Mouse (Mus musculus) heart, adult 2 months (tissue): ENCODE measurements around the gene Fig4. TPM values are rescaled to one million over a fixed set of nuclear protein-coding genes. Genes with fewer than 3 reads are reported as not detected.

Experiments
- DNase-seq, 2 experiments: peaks; one replicate each; pipeline ENCODE4 v3.0.0; 2021
- H3K27ac ChIP-seq: fragments of 200-600 bp; 2 replicates; pipeline ENCODE4 v1.8.1; 2022
- H3K27me3 ChIP-seq: fragments of 200-500 bp; 2 replicates; pipeline ENCODE4 v1.6.1; 2012; ENCODE audit warnings: mild to moderate bottlenecking, low read length, inconsistent platforms, mixed read lengths; ENCODE audit not compliant: control insufficient read depth, insufficient read depth
- H3K36me3 ChIP-seq: fragments of 200-500 bp; 2 replicates; pipeline ENCODE4 v1.6.1; 2012; ENCODE audit warnings: low read length, inconsistent platforms; ENCODE audit not compliant: control insufficient read depth, insufficient read depth
- H3K4me1 ChIP-seq: fragments of 200-500 bp; 2 replicates; pipeline ENCODE4 v1.6.1; 2011; ENCODE audit warnings: low read length; ENCODE audit not compliant: control insufficient read depth, insufficient read depth
- H3K4me3 ChIP-seq: fragments of 200-600 bp; 2 replicates; pipeline ENCODE4 v1.8.1; 2022
- H3K79me2 ChIP-seq: fragments of 200-500 bp; replicated peaks from 2 replicates; pipeline ENCODE4 v1.6.1; 2012; ENCODE audit warnings: mild to moderate bottlenecking, inconsistent platforms, low read length, moderate library complexity, mixed read lengths; ENCODE audit not compliant: control insufficient read depth, insufficient read depth
- H3K9ac ChIP-seq: fragments of 200-500 bp; 2 replicates; pipeline ENCODE4 v1.6.1; 2012; ENCODE audit warnings: low read depth, mild to moderate bottlenecking, control low read depth, inconsistent platforms, low read length, mixed read lengths
- CTCF ChIP-seq: fragments of 200-600 bp; IDR thresholded peaks from 2 replicates; pipeline ENCODE4 v1.8.1; 2022; ENCODE audit warnings: antibody characterized with exemption, mild to moderate bottlenecking, moderate library complexity
- EP300 ChIP-seq: fragments of 200-500 bp; IDR thresholded peaks from 2 replicates; pipeline ENCODE4 v1.6.1; 2011; ENCODE audit warnings: low read depth, low read length, control low read depth; ENCODE audit not compliant: insufficient read depth
- POLR2A ChIP-seq: fragments of 200-500 bp; IDR thresholded peaks from 2 replicates; pipeline ENCODE4 v1.6.1; 2011; ENCODE audit warnings: mild to moderate bottlenecking, low read depth, low read length, control low read depth; ENCODE audit not compliant: insufficient read depth
- WGBS: fragments of 180-500 bp; shearing (Covaris S2); methylation state at CpG from one replicate; pipeline ENCODE4 v1.1.7; 2018; 5-methylcytosine and 5-hydroxymethylcytosine counted together
- intact Hi-C: fragments of 180-260 bp; cut with DNase I; formaldehyde crosslinking; loops from one replicate; pipeline ENCODE4 v1.15.1; 2025
- polyA plus RNA-seq: library from polyadenylated mRNA; depleted of rRNA; stranded (reverse); fragments of >200 nt; gene quantifications from 2 replicates; pipeline ENCODE4 v1.2.3, GENCODE M21; 2012
- total RNA-seq, 2 experiments: library from RNA; stranded (reverse); gene quantifications; 2 replicates each; pipeline ENCODE4 v1.2.3; 2021

Gene Fig4
- total and polyA plus RNA-seq, 3 experiments = 17.8 to 25.6 (median 22.1) TPM

GRCm38 (mm10) chr10:41291021-41291420 lies 12.0 kb downstream of the Fig4 start:
- no peaks in the 10 kb centered on the region for H3K27me3 ChIP-seq
- 74% methylated on average over 2 of the region's 2 CpGs for WGBS
- TF ChIP-seq POLR2A (no peak), EP300 (no peak), CTCF (no peak)
- H3K79me2 ChIP-seq = peaks cover 3% of the 10 kb centered on the region; the same call in 1 of the 2 replicates
- DNase-seq = no peak
- intact Hi-C loops = no loop called here
- H3K36me3 ChIP-seq = no peaks in the 10 kb centered on the region
- H3K27ac ChIP-seq = no peak overlapping the region
- H3K4me3 ChIP-seq = no peak overlapping the region
- H3K9ac ChIP-seq = no peak overlapping the region
- peaks cover 3% of the 10 kb centered on the region for H3K4me1 ChIP-seq

- Histone ChIP-seq H3K27me3 (no peaks in the 10 kb centered on the region), H3K36me3 (no peaks in the 10 kb centered on the region), H3K4me3 (no peak overlapping the region), H3K9ac (no peak overlapping the region), H3K79me2 (0 out of 2 replicates have a peak, but pooled peaks cover 3% of the 10 kb centered on the region), H3K27ac (no peak overlapping the region), H3K4me1 (peaks cover 3% of the 10 kb centered on the region)
- peak; percentile 89 for TF ChIP-seq CTCF
- no peak for TF ChIP-seq POLR2A
- TF ChIP-seq EP300 = 0 out of 2 replicates have a peak, but pooled peaks have one; percentile 50
- WGBS = 36% methylated on average over 16 of the region's 16 CpGs
- intact Hi-C loops = loop anchor here (2.0 kb wide), 1 partner anchor 284 kb away; no protein-coding TSS in a partner anchor
- peak; percentile 65 to 70 for DNase-seq
These were observed 14.2 kb downstream of the Fig4 start for GRCm38 (mm10) chr10:41288771-41289415.

DNA sequence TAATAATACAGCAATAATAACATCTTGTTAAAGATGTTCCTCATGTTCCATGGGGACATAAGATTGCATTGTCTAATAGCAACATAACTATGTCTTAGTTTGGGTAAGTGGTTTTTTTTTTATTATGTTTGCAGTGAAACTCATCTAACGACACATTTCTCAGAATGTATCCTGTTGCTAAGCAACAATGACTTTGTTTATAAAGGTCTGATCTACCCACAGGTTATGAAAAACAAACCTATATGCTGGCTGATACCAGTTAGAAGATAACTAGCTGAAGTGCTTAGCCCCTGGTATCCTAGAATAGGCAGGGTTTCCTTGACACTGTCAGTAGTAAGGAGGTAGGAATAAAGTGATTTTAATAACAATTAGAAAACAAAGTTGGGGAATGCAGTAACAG lies 15.0 kb downstream of the Fig4 start:
- Histone ChIP-seq H3K9ac (no peak overlapping the region), H3K27ac (no peak overlapping the region), H3K4me3 (no peak overlapping the region), H3K4me1 (peaks cover 2% of the 10 kb centered on the region), H3K36me3 (no peaks in the 10 kb centered on the region), H3K27me3 (no peaks in the 10 kb centered on the region), H3K79me2 (0 out of 2 replicates have a peak, but pooled peaks cover 3% of the 10 kb centered on the region)
- no peak for DNase-seq
- WGBS = 28% methylated on average over 1 of the region's 1 CpGs
- intact Hi-C loops = loop anchor here (2.0 kb wide), 1 partner anchor 283 kb away; no protein-coding TSS in a partner anchor
- TF ChIP-seq CTCF = no peak

DNA sequence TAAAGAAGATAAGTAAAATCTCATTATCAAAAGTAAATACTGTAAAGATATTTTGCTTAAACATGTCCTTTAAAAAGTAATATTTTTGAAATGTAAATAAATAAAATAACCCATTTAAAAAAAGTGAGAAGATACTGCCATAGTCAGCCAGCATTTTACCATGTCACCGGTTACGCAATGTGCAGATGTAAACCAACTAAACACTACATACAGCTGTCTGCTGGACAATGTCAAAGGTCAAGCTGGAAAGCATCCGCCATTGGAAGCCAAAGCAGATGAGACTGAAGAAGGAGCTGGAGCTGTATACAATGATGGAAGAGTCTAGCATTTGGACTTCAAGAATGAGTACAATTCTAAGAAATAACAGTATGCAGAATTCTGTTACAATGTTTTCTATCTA lies 15.4 kb downstream of the Fig4 start:
- WGBS = 91% methylated on average over 3 of the region's 3 CpGs
- TF ChIP-seq POLR2A (no peak), CTCF (no peak), EP300 (no peak)
- intact Hi-C loops = loop anchor here (2.0 kb wide), 1 partner anchor 283 kb away; no protein-coding TSS in a partner anchor
- H3K4me1 ChIP-seq = peaks cover 2% of the 10 kb centered on the region
- H3K27ac ChIP-seq = no peak overlapping the region
- H3K79me2 ChIP-seq = 0 out of 2 replicates have a peak, but pooled peaks cover 3% of the 10 kb centered on the region
- H3K9ac ChIP-seq = no peak overlapping the region
- DNase-seq = no peak
- H3K4me3 ChIP-seq = no peak overlapping the region
- no peaks in the 10 kb centered on the region for H3K36me3 ChIP-seq
- no peaks in the 10 kb centered on the region for H3K27me3 ChIP-seq

- DNase-seq = no peak
- 85% methylated on average over 2 of the region's 2 CpGs for WGBS
- Histone ChIP-seq H3K27me3 (no peaks in the 10 kb centered on the region), H3K9ac (no peak overlapping the region), H3K27ac (no peak overlapping the region), H3K4me1 (no peaks in the 10 kb centered on the region), H3K36me3 (no peaks in the 10 kb centered on the region), H3K4me3 (no peak overlapping the region), H3K79me2 (no peaks in the 10 kb centered on the region)
- no peak for TF ChIP-seq CTCF
- no peak for TF ChIP-seq EP300
- no peak for TF ChIP-seq POLR2A
- intact Hi-C loops = no loop called here
These were observed 21.0 kb downstream of the Fig4 start for GRCm38 (mm10) chr10:41282086-41282485.

GRCm38 (mm10) chr10:41280796-41281195 lies 22.3 kb downstream of the Fig4 start:
- Histone ChIP-seq H3K27ac (no peak overlapping the region), H3K27me3 (no peaks in the 10 kb centered on the region), H3K79me2 (no peaks in the 10 kb centered on the region), H3K4me1 (no peaks in the 10 kb centered on the region), H3K36me3 (no peaks in the 10 kb centered on the region), H3K4me3 (no peak overlapping the region), H3K9ac (no peak overlapping the region)
- WGBS = 77% methylated on average over 2 of the region's 2 CpGs
- intact Hi-C loops = no loop called here
- no peak for TF ChIP-seq EP300
- no peak for TF ChIP-seq POLR2A
- TF ChIP-seq CTCF = no peak
- DNase-seq = no peak
